Mouse (Mus musculus): ENCODE measurements around the gene Mast3.

GRCm38 (mm10) chr8:70776496-70777444, 28.1 kb downstream of the Mast3 start, which contains the start of gene Pik3r2:
- TF ChIP-seq GATA1 (IDR thresholded peaks at IDR 0.05; ENCODE audit: low read length): peak; percentile 87
- no peak for TF ChIP-seq TAL1 (IDR thresholded peaks at IDR 0.05; ENCODE audit: low read length)

Data from erythroblast, embryonic 14.5 days (primary cell).